Mouse (Mus musculus): ENCODE data around the gene Ssc4d.

DNA sequence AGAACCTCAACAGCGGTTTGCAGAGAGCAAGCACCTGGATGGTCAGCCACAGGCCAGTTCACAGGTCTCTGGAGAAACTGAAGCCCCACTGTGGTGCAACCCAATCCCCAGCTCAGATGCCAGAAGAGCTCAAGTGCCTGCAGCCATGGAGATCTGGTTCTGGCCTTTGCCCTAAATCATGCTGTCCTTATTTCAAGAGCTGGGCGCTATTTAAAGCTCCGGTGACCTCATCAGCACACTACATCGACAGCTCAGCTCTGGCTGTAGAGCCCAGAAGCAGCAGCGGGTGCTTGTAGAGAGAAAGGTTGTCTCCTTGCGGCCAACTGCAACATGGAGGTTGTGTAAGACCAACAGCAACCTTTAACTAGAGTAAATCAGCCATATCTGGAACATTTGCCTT lies 60.2 kb downstream of the Ssc4d start:
- TF ChIP-seq CTCF (IDR thresholded peaks at IDR 0.05; ENCODE audit: low read depth, low read length) (no peak), POLR2A (IDR thresholded peaks at IDR 0.05; ENCODE audit: borderline replicate concordance, low read depth, low read length) (no peak)
